Mouse (Mus musculus) c-Kit-positive CD71-positive TER-119-positive erythroid progenitor cells, embryonic 14.5 days (primary cell): ENCODE data around the gene Zfpm1.
A peak's percentile ranks its signal among the peaks of the same experiment; 100 is the strongest.
"Not testable (repeated sequence)": the region's sequence is repeated elsewhere in the genome, so short reads cannot be mapped to it uniquely, and the experiment has no call there.

ENCODE experiments used
- DNase-seq: peaks from one replicate; pipeline ENCODE4 v3.0.0-alpha.2; 2013; ENCODE audit warnings: low spot score

Zfpm1 gene

GRCm38 (mm10) chr8:122299581-122300254, 17.8 kb downstream of the Zfpm1 start:
- no peak for DNase-seq

GRCm38 (mm10) chr8:122301081-122301480, 19.1 kb downstream of the Zfpm1 start:
- no peak for DNase-seq

- DNase-seq = no peak
Measured at GRCm38 (mm10) chr8:122301866-122302265, 19.9 kb downstream of the Zfpm1 start.

GRCm38 (mm10) chr8:122303451-122303850, 21.5 kb downstream of the Zfpm1 start:
- no peak for DNase-seq

- DNase-seq = no peak
Measured at GRCm38 (mm10) chr8:122304058-122304457, 22.1 kb downstream of the Zfpm1 start.

GRCm38 (mm10) chr8:122306660-122307399, 24.9 kb downstream of the Zfpm1 start:
- no peak for DNase-seq

GRCm38 (mm10) chr8:122307836-122308235, 25.9 kb downstream of the Zfpm1 start:
- DNase-seq = no peak

GRCm38 (mm10) chr8:122309272-122309671, 27.3 kb downstream of the Zfpm1 start:
- DNase-seq = peak; percentile 88

- no peak for DNase-seq
Measured at GRCm38 (mm10) chr8:122311115-122311514, 29.2 kb downstream of the Zfpm1 start.

GRCm38 (mm10) chr8:122312553-122312952, 30.6 kb downstream of the Zfpm1 start:
- no peak for DNase-seq

GRCm38 (mm10) chr8:122313310-122313709, 31.4 kb downstream of the Zfpm1 start:
- DNase-seq = peak; percentile 73

- no peak for DNase-seq
Measured at GRCm38 (mm10) chr8:122314899-122315496, 33.1 kb downstream of the Zfpm1 start.

- no peak for DNase-seq
Measured at GRCm38 (mm10) chr8:122316402-122316801, 34.5 kb downstream of the Zfpm1 start.

- DNase-seq = no peak
Measured at GRCm38 (mm10) chr8:122317918-122318475, 36.1 kb downstream of the Zfpm1 start.

- DNase-seq = peak; percentile 74
Measured at GRCm38 (mm10) chr8:122319045-122319707, 37.2 kb downstream of the Zfpm1 start.

GRCm38 (mm10) chr8:122319708-122320075, 37.8 kb downstream of the Zfpm1 start:
- DNase-seq = no peak

GRCm38 (mm10) chr8:122320541-122320940, 38.6 kb downstream of the Zfpm1 start:
- DNase-seq = no peak

- peak; percentile 97 for DNase-seq
Measured at GRCm38 (mm10) chr8:122321455-122321921, 39.5 kb downstream of the Zfpm1 start.

GRCm38 (mm10) chr8:122322126-122322525, 40.2 kb downstream of the Zfpm1 start:
- DNase-seq = no peak

GRCm38 (mm10) chr8:122322792-122323191, 40.9 kb downstream of the Zfpm1 start:
- DNase-seq = peak; percentile 70

GRCm38 (mm10) chr8:122323951-122324402, 42.0 kb downstream of the Zfpm1 start:
- DNase-seq = not testable (repeated sequence)

GRCm38 (mm10) chr8:122325196-122325595, 43.3 kb downstream of the Zfpm1 start:
- DNase-seq = no peak
